Mouse (Mus musculus): ENCODE results near the gene Crybg2. TPM values are rescaled to one million over a fixed set of nuclear protein-coding genes. Genes with fewer than 3 reads are reported as not detected.

The Crybg2 gene
- total and polyA plus RNA-seq, 2 experiments from 2014 or later: 0.08 TPM; not detected in 1

DNA sequence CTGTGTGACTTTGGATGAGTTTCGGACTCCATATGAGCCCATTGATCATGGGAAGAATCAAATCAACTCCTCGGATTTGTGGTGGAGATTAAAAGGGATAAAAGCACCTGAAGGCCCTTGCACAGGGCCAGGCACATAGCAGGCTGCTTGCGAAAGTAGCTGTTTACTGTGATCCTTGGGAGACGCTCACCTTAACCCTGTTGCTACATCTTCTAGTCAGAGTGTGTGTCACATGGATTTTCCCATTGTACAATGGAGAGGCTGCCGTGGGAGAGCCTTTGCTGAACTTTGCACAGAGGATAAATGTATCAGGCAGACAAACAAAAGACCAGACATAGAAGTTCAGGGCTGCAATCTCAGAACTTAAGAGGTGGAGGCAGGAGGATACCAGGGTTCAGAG, 8.7 kb upstream of the Crybg2 start:
- H3K4me2 ChIP-seq (ENCODE audit: low read depth, low read length): no peak overlapping the region
- H3K9ac ChIP-seq (replicated peaks; ENCODE audit: low read depth, low read length): no peak overlapping the region
- WGBS: 79% methylated on average over 5 of the region's 5 CpGs
- H3K27ac ChIP-seq (ENCODE audit: low read depth): no peak overlapping the region
- no peaks in the 10 kb centered on the region for H3K27me3 ChIP-seq (ENCODE audit: control insufficient read depth, insufficient read depth, low read length)
- ATAC-seq (ENCODE audit: insufficient read depth, low read depth) (no peak), DNase-seq (ENCODE audit: low spot score) (no peak)
- no peak overlapping the region for H3K4me3 ChIP-seq (ENCODE audit: low read depth, low read length)
- TF ChIP-seq CTCF (IDR thresholded peaks at IDR 0.05; ENCODE audit: low read depth) (no peak), EP300 (IDR thresholded peaks at IDR 0.05; ENCODE audit: low read depth) (no peak)
- no peaks in the 10 kb centered on the region for H3K9me3 ChIP-seq (replicated peaks; ENCODE audit: control insufficient read depth, low read length)
- no peaks in the 10 kb centered on the region for H3K36me3 ChIP-seq (replicated peaks; ENCODE audit: control insufficient read depth, insufficient read depth, low read length)
- peaks cover 9% of the 10 kb centered on the region for H3K4me1 ChIP-seq (ENCODE audit: control insufficient read depth, insufficient read depth)

GRCm38 (mm10) chr4:134052560-134052959, 8.1 kb upstream of the Crybg2 start:
- Histone ChIP-seq H3K9ac (replicated peaks; ENCODE audit: low read depth, low read length) (no peak overlapping the region), H3K4me2 (ENCODE audit: low read depth, low read length) (no peak overlapping the region), H3K9me3 (replicated peaks; ENCODE audit: control insufficient read depth, low read length) (no peaks in the 10 kb centered on the region), H3K36me3 (replicated peaks; ENCODE audit: control insufficient read depth, insufficient read depth, low read length) (no peaks in the 10 kb centered on the region), H3K4me3 (ENCODE audit: low read depth, low read length) (no peak overlapping the region), H3K27me3 (ENCODE audit: control insufficient read depth, insufficient read depth, low read length) (no peaks in the 10 kb centered on the region), H3K4me1 (ENCODE audit: control insufficient read depth, insufficient read depth) (peaks cover 9% of the 10 kb centered on the region), H3K27ac (ENCODE audit: low read depth) (no peak overlapping the region)
- peak; percentile 49 for ATAC-seq (ENCODE audit: insufficient read depth, low read depth)
- TF ChIP-seq EP300 (IDR thresholded peaks at IDR 0.05; ENCODE audit: low read depth): no peak
- no peak for TF ChIP-seq CTCF (IDR thresholded peaks at IDR 0.05; ENCODE audit: low read depth)
- under 1% methylated on average over 8 of the region's 8 CpGs for WGBS
- DNase-seq (ENCODE audit: low spot score): peak; percentile 73

DNA sequence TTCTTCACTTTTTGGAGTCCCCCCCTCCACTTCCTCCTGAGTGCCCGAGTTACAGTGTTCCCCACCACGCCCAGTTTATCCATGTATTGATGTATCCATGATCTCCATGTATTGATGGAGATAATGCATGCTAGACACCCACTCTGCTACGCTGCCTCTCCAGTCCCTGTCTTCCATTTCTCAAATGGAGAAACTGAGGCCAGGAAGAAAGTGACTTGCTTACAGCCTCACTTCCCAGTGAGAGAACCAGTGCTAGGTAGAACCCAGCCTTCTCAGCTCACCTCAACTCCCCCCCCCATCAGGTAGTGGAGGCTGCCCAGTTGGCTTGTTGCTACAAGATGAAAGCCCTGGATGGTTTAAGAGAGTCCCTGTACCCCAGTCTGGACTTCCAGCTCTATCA, 7.1 kb upstream of the Crybg2 start, which contains the start of gene Zfp683:
Zfp683 (plus strand) TSS at position 301 of the 400 bp plus-strand sequence.
- no peaks in the 10 kb centered on the region for H3K36me3 ChIP-seq (replicated peaks; ENCODE audit: control insufficient read depth, insufficient read depth, low read length)
- H3K4me2 ChIP-seq (ENCODE audit: low read depth, low read length): no peak within 1 kb of the TSS
- ATAC-seq (ENCODE audit: insufficient read depth, low read depth) (no peak), DNase-seq (ENCODE audit: low spot score) (no peak)
- TF ChIP-seq EP300 (IDR thresholded peaks at IDR 0.05; ENCODE audit: low read depth) (no peak), CTCF (IDR thresholded peaks at IDR 0.05; ENCODE audit: low read depth) (no peak)
- peaks cover 9% of the 10 kb centered on the region for H3K4me1 ChIP-seq (ENCODE audit: control insufficient read depth, insufficient read depth)
- no peaks in the 10 kb centered on the region for H3K9me3 ChIP-seq (replicated peaks; ENCODE audit: control insufficient read depth, low read length)
- no peak within 1 kb of the TSS for H3K9ac ChIP-seq (replicated peaks; ENCODE audit: low read depth, low read length)
- no peak within 1 kb of the TSS for H3K27ac ChIP-seq (ENCODE audit: low read depth)
- H3K27me3 ChIP-seq (ENCODE audit: control insufficient read depth, insufficient read depth, low read length): 0 out of 2 replicates have a peak, but pooled peaks cover under 1% of the 10 kb centered on the region
- no peak within 1 kb of the TSS for H3K4me3 ChIP-seq (ENCODE audit: low read depth, low read length)
- WGBS: 86% methylated on average over 3 of the region's 3 CpGs

DNA sequence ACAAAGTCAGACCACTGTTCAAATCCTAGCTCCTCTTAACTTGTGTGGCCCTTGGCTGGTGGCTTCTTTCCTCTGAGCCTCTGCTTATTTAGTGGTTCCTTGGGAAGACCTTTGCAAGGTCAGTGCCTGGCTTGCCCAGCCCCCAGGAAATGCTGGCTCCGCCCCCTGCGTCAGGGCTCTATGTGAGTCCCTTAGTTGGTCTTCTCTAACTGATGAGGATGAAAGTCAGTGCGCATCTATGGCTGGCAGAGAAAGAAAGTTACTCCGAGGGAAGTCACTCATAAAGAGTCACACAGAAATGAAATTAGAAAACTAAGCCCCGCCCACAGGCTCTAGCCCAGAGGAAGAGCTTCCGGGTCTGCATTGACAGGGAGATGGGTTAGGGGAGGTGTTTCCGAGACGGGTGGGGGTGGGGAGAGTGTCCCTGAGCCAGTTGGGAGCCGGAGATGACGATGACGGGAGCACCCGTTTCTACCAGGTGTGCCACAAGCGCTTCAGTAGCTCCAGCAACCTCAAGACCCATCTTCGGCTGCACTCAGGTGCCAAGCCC, 2.4 kb upstream of the Crybg2 start:
- H3K4me3 ChIP-seq (ENCODE audit: low read depth, low read length): peak overlapping the region; percentile 16; the same call in 1 of the 2 replicates
- H3K27ac ChIP-seq (ENCODE audit: low read depth): no peak overlapping the region
- no peaks in the 10 kb centered on the region for H3K4me1 ChIP-seq (ENCODE audit: control insufficient read depth, insufficient read depth)
- H3K9ac ChIP-seq (replicated peaks; ENCODE audit: low read depth, low read length): no peak overlapping the region
- H3K36me3 ChIP-seq (replicated peaks; ENCODE audit: control insufficient read depth, insufficient read depth, low read length): no peaks in the 10 kb centered on the region
- ATAC-seq (ENCODE audit: insufficient read depth, low read depth): no peak
- WGBS: 20% methylated on average over 14 of the region's 14 CpGs
- TF ChIP-seq EP300 (IDR thresholded peaks at IDR 0.05; ENCODE audit: low read depth) (no peak), CTCF (IDR thresholded peaks at IDR 0.05; ENCODE audit: low read depth) (no peak)
- no peaks in the 10 kb centered on the region for H3K9me3 ChIP-seq (replicated peaks; ENCODE audit: control insufficient read depth, low read length)
- no peak for DNase-seq (ENCODE audit: low spot score)
- peak overlapping the region; percentile 31; the same call in 1 of the 2 replicates for H3K4me2 ChIP-seq (ENCODE audit: low read depth, low read length)
- H3K27me3 ChIP-seq (ENCODE audit: control insufficient read depth, insufficient read depth, low read length): peaks cover 15% of the 10 kb centered on the region

- no peaks in the 10 kb centered on the region for H3K4me1 ChIP-seq (ENCODE audit: control insufficient read depth, insufficient read depth)
- no peak overlapping the region for H3K27ac ChIP-seq (ENCODE audit: low read depth)
- TF ChIP-seq EP300 (IDR thresholded peaks at IDR 0.05; ENCODE audit: low read depth) (no peak), CTCF (IDR thresholded peaks at IDR 0.05; ENCODE audit: low read depth) (no peak)
- no peak overlapping the region for H3K9ac ChIP-seq (replicated peaks; ENCODE audit: low read depth, low read length)
- 0 out of 2 replicates have a peak overlapping the region, but pooled peaks have one; percentile 31 for H3K4me2 ChIP-seq (ENCODE audit: low read depth, low read length)
- H3K4me3 ChIP-seq (ENCODE audit: low read depth, low read length): no peak overlapping the region
- ATAC-seq (ENCODE audit: insufficient read depth, low read depth): no peak
- no peak for DNase-seq (ENCODE audit: low spot score)
- 68% methylated on average over 6 of the region's 6 CpGs for WGBS
- H3K9me3 ChIP-seq (replicated peaks; ENCODE audit: control insufficient read depth, low read length): no peaks in the 10 kb centered on the region
- no peaks in the 10 kb centered on the region for H3K36me3 ChIP-seq (replicated peaks; ENCODE audit: control insufficient read depth, insufficient read depth, low read length)
- peaks cover 15% of the 10 kb centered on the region for H3K27me3 ChIP-seq (ENCODE audit: control insufficient read depth, insufficient read depth, low read length)
Measured at GRCm38 (mm10) chr4:134058908-134059307, 1.7 kb upstream of the Crybg2 start.
